Mouse (Mus musculus): ENCODE data around the gene Tmem94. TPM values are rescaled to one million over a fixed set of nuclear protein-coding genes. Genes with fewer than 3 reads are reported as not detected.
"Not testable (repeated sequence)": the region's sequence is repeated elsewhere in the genome, so short reads cannot be mapped to it uniquely, and the experiment has no call there.

The Tmem94 gene
- polyA plus RNA-seq, 1 experiment from 2014 or later = 42.1 TPM

GRCm38 (mm10) chr11:115746109-115746508 is 19.1 kb upstream of the Tmem94 start:
- Histone ChIP-seq H3K9ac (no peak overlapping the region), H3K27me3 (no peaks in the 10 kb centered on the region), H3K4me3 (no peak overlapping the region), H3K4me2 (replicated peaks) (no peak overlapping the region), H3K4me1 (peaks cover 9% of the 10 kb centered on the region; the same call in 1 of the 2 replicates), H3K9me3 (replicated peaks) (no peaks in the 10 kb centered on the region), H3K36me3 (no peaks in the 10 kb centered on the region), H3K27ac (no peak overlapping the region)
- 92% methylated on average over 1 of the region's 1 CpGs for WGBS
- no peak for ATAC-seq (ENCODE audit: low FRiP score)

- H3K4me1 ChIP-seq = peaks cover 9% of the 10 kb centered on the region; the same call in 1 of the 2 replicates
- WGBS = 50% methylated on average over 8 of the region's 8 CpGs
- no peak overlapping the region for H3K4me3 ChIP-seq
- H3K4me2 ChIP-seq (replicated peaks) = peak overlapping the region; percentile 39
- no peaks in the 10 kb centered on the region for H3K27me3 ChIP-seq
- no peaks in the 10 kb centered on the region for H3K36me3 ChIP-seq
- H3K27ac ChIP-seq = no peak overlapping the region
- H3K9ac ChIP-seq = no peak overlapping the region
- no peaks in the 10 kb centered on the region for H3K9me3 ChIP-seq (replicated peaks)
- no peak for ATAC-seq (ENCODE audit: low FRiP score)
Observed at GRCm38 (mm10) chr11:115746762-115747161, 18.5 kb upstream of the Tmem94 start.

DNA sequence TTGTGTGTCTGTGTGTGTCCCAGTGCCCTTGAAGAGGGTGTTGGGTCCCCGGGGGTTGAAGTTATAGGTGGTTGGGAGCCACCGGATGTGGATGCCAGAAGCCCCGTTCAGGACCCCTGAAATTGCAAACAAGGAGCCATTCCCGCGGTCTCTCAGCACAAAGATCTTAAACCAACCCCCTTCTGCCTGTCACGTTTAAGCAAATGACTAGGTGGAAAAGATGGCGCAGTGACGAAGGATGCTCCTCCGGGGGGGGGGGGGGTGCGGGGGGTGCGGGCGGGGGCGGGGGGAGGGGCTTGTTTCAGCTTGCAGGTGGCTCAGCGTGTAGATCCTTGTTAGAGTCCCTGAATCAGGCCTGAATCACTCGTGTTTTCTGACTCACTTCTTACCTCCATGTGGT is 17.9 kb upstream of the Tmem94 start:
- no peak for ATAC-seq (ENCODE audit: low FRiP score)
- WGBS = 13% methylated on average over 10 of the region's 15 CpGs
- H3K4me3 ChIP-seq = 0 out of 2 replicates have a peak overlapping the region, but pooled peaks have one; percentile 6
- no peaks in the 10 kb centered on the region for H3K27me3 ChIP-seq
- no peak overlapping the region for H3K27ac ChIP-seq
- H3K9me3 ChIP-seq (replicated peaks) = no peaks in the 10 kb centered on the region
- peak overlapping the region; percentile 13; the same call in 1 of the 2 replicates for H3K9ac ChIP-seq
- peak overlapping the region; percentile 39 for H3K4me2 ChIP-seq (replicated peaks)
- no peaks in the 10 kb centered on the region for H3K36me3 ChIP-seq
- peaks cover 9% of the 10 kb centered on the region; the same call in 1 of the 2 replicates for H3K4me1 ChIP-seq

GRCm38 (mm10) chr11:115749834-115750233 is 15.4 kb upstream of the Tmem94 start:
- 89% methylated on average over 5 of the region's 5 CpGs for WGBS
- no peak overlapping the region for H3K27ac ChIP-seq
- no peak overlapping the region for H3K4me2 ChIP-seq (replicated peaks)
- no peak for ATAC-seq (ENCODE audit: low FRiP score)
- no peak overlapping the region for H3K9ac ChIP-seq
- H3K27me3 ChIP-seq = no peaks in the 10 kb centered on the region
- H3K4me3 ChIP-seq = no peak overlapping the region
- no peaks in the 10 kb centered on the region for H3K36me3 ChIP-seq
- peaks cover 14% of the 10 kb centered on the region; the same call in 1 of the 2 replicates for H3K4me1 ChIP-seq
- H3K9me3 ChIP-seq (replicated peaks) = no peaks in the 10 kb centered on the region

DNA sequence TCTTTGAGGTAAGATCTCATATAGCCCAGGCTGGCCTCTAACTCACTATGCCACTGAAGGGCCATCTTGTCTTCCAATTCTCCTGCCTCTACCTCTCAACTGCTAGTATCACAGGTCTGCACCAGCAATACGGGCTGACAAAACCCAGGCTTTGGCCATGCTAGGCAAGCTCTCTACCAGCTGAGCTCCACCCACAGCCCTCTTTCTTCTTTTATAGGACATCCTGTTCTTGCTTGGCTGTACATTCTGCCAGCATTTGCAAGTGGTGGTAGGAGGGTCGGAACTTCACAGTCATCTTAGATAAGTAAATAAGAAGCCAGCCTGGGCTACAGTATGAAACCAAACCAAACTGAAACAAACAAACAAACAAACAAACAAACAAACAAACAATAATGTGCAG is 13.5 kb upstream of the Tmem94 start:
- ATAC-seq (ENCODE audit: low FRiP score) = no peak
- Histone ChIP-seq H3K4me2 (replicated peaks) (no peak overlapping the region), H3K9ac (no peak overlapping the region), H3K36me3 (no peaks in the 10 kb centered on the region), H3K4me3 (no peak overlapping the region), H3K9me3 (replicated peaks) (no peaks in the 10 kb centered on the region), H3K4me1 (peaks cover 14% of the 10 kb centered on the region; the same call in 1 of the 2 replicates), H3K27ac (no peak overlapping the region), H3K27me3 (no peaks in the 10 kb centered on the region)
- 67% methylated on average over 2 of the region's 2 CpGs for WGBS

DNA sequence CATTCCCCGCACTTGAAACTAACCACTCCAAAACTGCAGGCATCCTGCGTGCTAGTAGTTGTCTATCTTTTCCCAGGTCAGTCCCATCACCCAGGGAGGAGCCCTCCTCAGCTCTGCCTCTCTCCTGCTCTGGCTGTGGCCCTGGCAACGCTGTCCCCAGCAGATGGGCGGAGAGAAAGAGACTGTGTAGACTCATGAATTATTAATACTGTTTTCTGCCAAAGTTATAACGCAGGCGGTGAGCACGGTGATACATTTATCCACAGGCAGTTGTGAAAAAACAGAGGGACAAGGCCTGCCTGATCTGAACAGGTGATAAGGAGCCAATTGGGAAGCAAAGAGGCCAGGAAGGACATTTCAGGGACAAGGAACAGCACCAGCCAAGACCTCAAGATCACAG is 12.6 kb upstream of the Tmem94 start:
- WGBS = 37% methylated on average over 7 of the region's 7 CpGs
- no peaks in the 10 kb centered on the region for H3K36me3 ChIP-seq
- peak; percentile 61 for ATAC-seq (ENCODE audit: low FRiP score)

GRCm38 (mm10) chr11:115753485-115753884 is 11.7 kb upstream of the Tmem94 start:
- Histone ChIP-seq H3K27ac (no peak overlapping the region), H3K4me3 (no peak overlapping the region), H3K9ac (no peak overlapping the region), H3K36me3 (no peaks in the 10 kb centered on the region), H3K27me3 (no peaks in the 10 kb centered on the region), H3K9me3 (replicated peaks) (no peaks in the 10 kb centered on the region), H3K4me2 (replicated peaks) (no peak overlapping the region), H3K4me1 (0 out of 2 replicates have a peak, but pooled peaks cover 5% of the 10 kb centered on the region)
- no peak for ATAC-seq (ENCODE audit: low FRiP score)
- 65% methylated on average over 4 of the region's 4 CpGs for WGBS

More for the DNA sequence above, 12.6 kb upstream of the Tmem94 start:
- Histone ChIP-seq H3K4me1 (0 out of 2 replicates have a peak, but pooled peaks cover 7% of the 10 kb centered on the region), H3K4me3 (no peak overlapping the region), H3K4me2 (replicated peaks) (no peak overlapping the region), H3K27me3 (no peaks in the 10 kb centered on the region), H3K9ac (no peak overlapping the region), H3K27ac (peak overlapping the region; percentile 52; the same call in 1 of the 2 replicates), H3K9me3 (replicated peaks) (no peaks in the 10 kb centered on the region)

GRCm38 (mm10) chr11:115762176-115762575 is 3.1 kb upstream of the Tmem94 start:
- peaks cover 10% of the 10 kb centered on the region for H3K4me1 ChIP-seq
- not testable (repeated sequence) for H3K9me3 ChIP-seq (replicated peaks); H3K4me3 ChIP-seq; ATAC-seq (ENCODE audit: low FRiP score); H3K4me2 ChIP-seq (replicated peaks); H3K36me3 ChIP-seq; H3K27me3 ChIP-seq; H3K9ac ChIP-seq; H3K27ac ChIP-seq
- 97% methylated on average over 7 of the region's 7 CpGs for WGBS

- ATAC-seq (ENCODE audit: low FRiP score) = no peak
- H3K4me3 ChIP-seq = peak overlapping the region; percentile 82
- 0 out of 2 replicates have a peak overlapping the region, but pooled peaks have one; percentile 55 for H3K27ac ChIP-seq
- H3K27me3 ChIP-seq = no peaks in the 10 kb centered on the region
- H3K4me1 ChIP-seq = peaks cover 22% of the 10 kb centered on the region
- no peaks in the 10 kb centered on the region for H3K9me3 ChIP-seq (replicated peaks)
- no peaks in the 10 kb centered on the region for H3K36me3 ChIP-seq
- 0 out of 2 replicates have a peak overlapping the region, but pooled peaks have one; percentile 47 for H3K9ac ChIP-seq
- WGBS = 22% methylated on average over 2 of the region's 2 CpGs
- peak overlapping the region; percentile 78 for H3K4me2 ChIP-seq (replicated peaks)
Observed at GRCm38 (mm10) chr11:115764698-115765097, 535 bp upstream of the Tmem94 start.

DNA sequence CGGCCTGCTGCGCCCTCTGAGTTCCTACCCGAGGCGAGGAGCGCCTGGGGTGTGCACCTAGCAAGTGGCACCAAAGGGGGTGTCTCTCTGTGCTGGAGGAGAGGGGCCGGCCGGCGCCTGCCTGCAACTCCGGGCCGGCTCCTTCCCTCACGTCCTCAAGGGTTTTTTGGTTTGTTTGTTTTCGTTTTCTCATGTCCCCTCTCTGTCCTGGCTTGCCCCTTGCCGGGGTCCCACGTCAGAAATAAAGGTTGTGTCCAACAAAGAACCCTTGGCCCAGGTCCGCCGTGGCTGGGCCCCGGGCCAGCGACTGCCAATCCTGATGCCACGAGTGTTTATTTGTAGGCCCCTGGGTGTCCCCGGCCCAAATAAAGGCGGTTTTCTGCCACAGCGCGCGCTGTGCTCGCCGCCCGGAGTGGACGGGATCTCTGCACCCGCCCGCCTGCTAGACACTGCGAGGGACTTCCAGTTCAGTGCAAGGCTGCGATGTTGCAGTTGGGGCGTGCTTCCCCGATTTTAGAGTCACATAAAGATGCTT is 441 bp downstream of the Tmem94 start:
- under 1% methylated on average over 34 of the region's 34 CpGs for WGBS

GRCm38 (mm10) chr11:115766356-115766943 is 1.2 kb downstream of the Tmem94 start:
- H3K4me1 ChIP-seq = peaks cover 23% of the 10 kb centered on the region
- 47% methylated on average over 13 of the region's 13 CpGs for WGBS
- no peaks in the 10 kb centered on the region for H3K36me3 ChIP-seq
- H3K9me3 ChIP-seq (replicated peaks) = no peaks in the 10 kb centered on the region
- peak overlapping the region; percentile 78 for H3K4me2 ChIP-seq (replicated peaks)
- no peak for ATAC-seq (ENCODE audit: low FRiP score)
- H3K9ac ChIP-seq = peak overlapping the region; percentile 90
- no peaks in the 10 kb centered on the region for H3K27me3 ChIP-seq
- peak overlapping the region; percentile 82 for H3K4me3 ChIP-seq
- peak overlapping the region; percentile 91 for H3K27ac ChIP-seq

More for the DNA sequence above, 441 bp downstream of the Tmem94 start:
- Histone ChIP-seq H3K4me3 (peak overlapping the region; percentile 82), H3K4me1 (peaks cover 23% of the 10 kb centered on the region), H3K27me3 (no peaks in the 10 kb centered on the region), H3K36me3 (no peaks in the 10 kb centered on the region), H3K4me2 (replicated peaks) (peak overlapping the region; percentile 78), H3K9ac (peak overlapping the region; percentile 90), H3K9me3 (replicated peaks) (no peaks in the 10 kb centered on the region), H3K27ac (peak overlapping the region; percentile 91)
- ATAC-seq (ENCODE audit: low FRiP score) = peak; percentile 85

DNA sequence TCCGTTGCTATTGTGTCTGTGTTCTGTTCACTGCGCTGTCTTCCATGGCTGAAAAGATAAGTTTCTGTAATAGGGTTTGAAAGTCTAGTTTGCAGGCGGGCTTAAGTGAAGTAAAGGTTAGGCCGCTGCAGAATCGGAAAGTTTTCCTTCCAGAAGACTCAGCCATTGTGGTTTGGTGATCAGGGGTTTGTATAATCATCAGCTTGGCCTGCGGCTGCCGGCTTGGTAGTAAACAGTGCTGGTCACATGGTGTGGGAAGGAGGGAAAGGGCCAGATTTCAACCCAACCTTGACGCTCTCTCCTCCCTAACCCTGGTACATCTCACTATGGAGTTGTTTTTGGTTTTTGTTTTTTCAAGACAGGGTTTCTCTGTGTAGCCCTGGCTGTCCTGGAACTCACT is 1.7 kb downstream of the Tmem94 start:
- peak overlapping the region; percentile 82 for H3K4me3 ChIP-seq
- H3K4me2 ChIP-seq (replicated peaks) = peak overlapping the region; percentile 78
- H3K27ac ChIP-seq = peak overlapping the region; percentile 48; the same call in 1 of the 2 replicates
- WGBS = 92% methylated on average over 8 of the region's 8 CpGs
- no peaks in the 10 kb centered on the region for H3K9me3 ChIP-seq (replicated peaks)
- H3K36me3 ChIP-seq = no peaks in the 10 kb centered on the region
- peak overlapping the region; percentile 90; the same call in 1 of the 2 replicates for H3K9ac ChIP-seq
- no peak for ATAC-seq (ENCODE audit: low FRiP score)
- H3K4me1 ChIP-seq = peaks cover 23% of the 10 kb centered on the region
- no peaks in the 10 kb centered on the region for H3K27me3 ChIP-seq
